In genomic region chr2:15146414-15146813, GRCm38 (mm10) we compare ENCODE assay signal across 20 mouse cellular contexts.
A peak's percentile ranks its signal among the peaks of the same experiment; 100 is the strongest.
DNase-seq lines count a peak whose midpoint lies in the region; ATAC-seq and TF ChIP-seq lines count a peak whose summit lies in the region.
"Had no signal": no experiment of that assay in that cellular context is flagged by ENCODE, and none has a peak within 500 bp of the region (broad histone marks: within the 10 kb centered on the region; RNA-seq: fewer than 3 reads in every experiment).

No protein-coding gene starts in this region.

- ATAC-seq in kidney, embryonic 14.5 days (ENCODE audit: low FRiP score, low TSS enrichment): no peak
- peak; percentile 49 for ATAC-seq in lung, postnatal 0 days
- 0 out of 2 replicates have a peak, but pooled peaks have one; percentile 47 for ATAC-seq in stomach, embryonic 14.5 days (ENCODE audit: insufficient number of reproducible peaks, insufficient read depth, low FRiP score, low read depth)
- peak; percentile 90 for ATAC-seq in stomach, postnatal 0 days (ENCODE audit: low FRiP score, low TSS enrichment)
- ATAC-seq: forebrain, embryonic 15.5 days had no signal

- no peak overlapping the region for H3K27ac ChIP-seq in kidney, embryonic 14.5 days (ENCODE audit: low read depth, low read length)
- H3K27ac ChIP-seq in lung, postnatal 0 days (ENCODE audit: low read length): no peak overlapping the region
- H3K27ac ChIP-seq in stomach, embryonic 14.5 days (ENCODE audit: low read length): no peak overlapping the region
- H3K27ac ChIP-seq in stomach, postnatal 0 days (replicated peaks): no peak overlapping the region
- H3K27ac ChIP-seq in forebrain, embryonic 10.5 days: no peak overlapping the region
- H3K27ac ChIP-seq: embryonic facial prominence, embryonic 15.5 days; forebrain, embryonic 15.5 days; heart, embryonic 10.5 days; hindbrain, embryonic 13.5 days had no signal

- no peak for TF ChIP-seq CTCF in lung, postnatal 0 days (IDR thresholded peaks at IDR 0.05)
- no peak for TF ChIP-seq CTCF in stomach, postnatal 0 days (IDR thresholded peaks at IDR 0.05; ENCODE audit: low read depth)

- no peak for TF ChIP-seq EP300 in lung, postnatal 0 days (IDR thresholded peaks at IDR 0.05)
- TF ChIP-seq EP300 in stomach, postnatal 0 days (optimal IDR thresholded peaks at IDR 0.05): no peak

- H3K9me3 ChIP-seq in kidney, embryonic 14.5 days (ENCODE audit: control insufficient read depth, low read length): no peaks in the 10 kb centered on the region
- H3K9me3 ChIP-seq in lung, postnatal 0 days (ENCODE audit: low read length): no peaks in the 10 kb centered on the region
- H3K9me3 ChIP-seq in stomach, embryonic 14.5 days (ENCODE audit: control insufficient read depth, low read depth, low read length): no peaks in the 10 kb centered on the region
- H3K9me3 ChIP-seq in stomach, postnatal 0 days (ENCODE audit: control insufficient read depth, low read length): no peaks in the 10 kb centered on the region
- no peaks in the 10 kb centered on the region for H3K9me3 ChIP-seq in forebrain, embryonic 10.5 days
- H3K9me3 ChIP-seq: embryonic facial prominence, embryonic 15.5 days; forebrain, embryonic 15.5 days; heart, embryonic 10.5 days; hindbrain, embryonic 13.5 days had no signal

- no peaks in the 10 kb centered on the region for H3K27me3 ChIP-seq in kidney, embryonic 14.5 days (ENCODE audit: control insufficient read depth, insufficient read depth, low read length)
- no peaks in the 10 kb centered on the region for H3K27me3 ChIP-seq in lung, postnatal 0 days (replicated peaks; ENCODE audit: insufficient read depth, low read length)
- no peaks in the 10 kb centered on the region for H3K27me3 ChIP-seq in stomach, embryonic 14.5 days (ENCODE audit: control insufficient read depth, insufficient read depth, low read length)
- no peaks in the 10 kb centered on the region for H3K27me3 ChIP-seq in stomach, postnatal 0 days (ENCODE audit: control insufficient read depth, insufficient read depth, low read length)
- H3K27me3 ChIP-seq in forebrain, embryonic 10.5 days (ENCODE audit: poor library complexity, severe bottlenecking): no peaks in the 10 kb centered on the region
- H3K27me3 ChIP-seq: embryonic facial prominence, embryonic 15.5 days; forebrain, embryonic 15.5 days; hindbrain, embryonic 13.5 days had no signal

- no peak overlapping the region for H3K4me3 ChIP-seq in kidney, embryonic 14.5 days (ENCODE audit: low read length)
- no peak overlapping the region for H3K4me3 ChIP-seq in lung, postnatal 0 days (ENCODE audit: low read depth, low read length)
- H3K4me3 ChIP-seq in stomach, embryonic 14.5 days (ENCODE audit: low read depth, low read length): no peak overlapping the region
- no peak overlapping the region for H3K4me3 ChIP-seq in stomach, postnatal 0 days (ENCODE audit: low read depth, low read length)
- no peak overlapping the region for H3K4me3 ChIP-seq in forebrain, embryonic 10.5 days
- H3K4me3 ChIP-seq: embryonic facial prominence, embryonic 15.5 days; erythroblast, embryonic 14.5 days; forebrain, embryonic 15.5 days; heart, embryonic 10.5 days; hindbrain, embryonic 13.5 days had no signal

- no peak overlapping the region for H3K4me2 ChIP-seq in kidney, embryonic 14.5 days (replicated peaks; ENCODE audit: low read depth, low read length)
- H3K4me2 ChIP-seq in lung, postnatal 0 days (replicated peaks; ENCODE audit: low read depth, low read length): no peak overlapping the region
- H3K4me2 ChIP-seq in stomach, embryonic 14.5 days (replicated peaks; ENCODE audit: low read depth, low read length): no peak overlapping the region
- H3K4me2 ChIP-seq in stomach, postnatal 0 days (replicated peaks; ENCODE audit: low read depth): no peak overlapping the region
- H3K4me2 ChIP-seq: embryonic facial prominence, embryonic 15.5 days; forebrain, embryonic 15.5 days; hindbrain, embryonic 13.5 days had no signal

- no peaks in the 10 kb centered on the region for H3K36me3 ChIP-seq in kidney, embryonic 14.5 days (ENCODE audit: control insufficient read depth, insufficient read depth, low read length)
- no peaks in the 10 kb centered on the region for H3K36me3 ChIP-seq in lung, postnatal 0 days (ENCODE audit: insufficient read depth, low read length)
- H3K36me3 ChIP-seq in stomach, embryonic 14.5 days (ENCODE audit: control insufficient read depth, insufficient read depth, low read length): no peaks in the 10 kb centered on the region
- H3K36me3 ChIP-seq in stomach, postnatal 0 days (ENCODE audit: control insufficient read depth, insufficient read depth, low read length): no peaks in the 10 kb centered on the region
- no peaks in the 10 kb centered on the region for H3K36me3 ChIP-seq in forebrain, embryonic 10.5 days (replicated peaks)
- H3K36me3 ChIP-seq: embryonic facial prominence, embryonic 15.5 days; forebrain, embryonic 15.5 days; heart, embryonic 10.5 days; hindbrain, embryonic 13.5 days had no signal

- DNase-seq in kidney, adult 9 months: peak; percentile 15
- DNase-seq in lung, postnatal 0 days (ENCODE audit: low spot score): peak; percentile 20
- DNase-seq in lung, postnatal 36 days: no peak
- no peak for DNase-seq in stomach, postnatal 0 days (ENCODE audit: low spot score)
- DNase-seq in forebrain, embryonic 10.5 days (ENCODE audit: extremely low spot score, low spot score): no peak
- DNase-seq: adrenal gland, adult 2 months; adrenal gland, postnatal 36 days; cerebellum, adult 2 months; cerebellum, postnatal 10 days; embryo, embryonic 11 days; gastrocnemius, postnatal 10 days; heart, adult 18-20 months; heart, postnatal 10 days had no signal

- no peaks in the 10 kb centered on the region for H3K4me1 ChIP-seq in kidney, embryonic 14.5 days (ENCODE audit: control insufficient read depth, insufficient read depth, low read length)
- H3K4me1 ChIP-seq in lung, postnatal 0 days (ENCODE audit: insufficient read depth, low read depth, low read length): no peaks in the 10 kb centered on the region
- H3K4me1 ChIP-seq in stomach, embryonic 14.5 days (ENCODE audit: control insufficient read depth, insufficient read depth, low read length): no peaks in the 10 kb centered on the region
- H3K4me1 ChIP-seq in stomach, postnatal 0 days (replicated peaks; ENCODE audit: control insufficient read depth, insufficient read depth): no peaks in the 10 kb centered on the region
- no peaks in the 10 kb centered on the region for H3K4me1 ChIP-seq in forebrain, embryonic 10.5 days
- H3K4me1 ChIP-seq: embryonic facial prominence, embryonic 15.5 days; forebrain, embryonic 15.5 days; heart, embryonic 10.5 days; hindbrain, embryonic 13.5 days had no signal

- 59% methylated on average over 1 of the region's 1 CpGs for WGBS in kidney, embryonic 14.5 days
- WGBS in lung, postnatal 0 days: 26% methylated on average over 1 of the region's 1 CpGs
- 60% methylated on average over 1 of the region's 1 CpGs for WGBS in stomach, embryonic 14.5 days
- WGBS in stomach, postnatal 0 days: 31% methylated on average over 1 of the region's 1 CpGs
- WGBS in forebrain, embryonic 10.5 days: 84% methylated on average over 1 of the region's 1 CpGs

- no peak overlapping the region for H3K9ac ChIP-seq in kidney, embryonic 14.5 days (ENCODE audit: low read depth, low read length)
- H3K9ac ChIP-seq in lung, postnatal 0 days (replicated peaks; ENCODE audit: low read depth): no peak overlapping the region
- no peak overlapping the region for H3K9ac ChIP-seq in stomach, embryonic 14.5 days (replicated peaks; ENCODE audit: low read depth, low read length)
- H3K9ac ChIP-seq in stomach, postnatal 0 days (ENCODE audit: low read length): no peak overlapping the region
- H3K9ac ChIP-seq: embryonic facial prominence, embryonic 15.5 days; forebrain, embryonic 15.5 days; hindbrain, embryonic 13.5 days had no signal

Comparison
In these comparisons a context has a peak if more than half of its experiments do, and no peak if none do; other contexts are left out.
1. DNase-seq: peak in kidney, adult 9 months (single experiment) and lung, postnatal 0 days (single experiment); none in lung, postnatal 36 days (single experiment), stomach, postnatal 0 days (single experiment) and forebrain, embryonic 10.5 days (single experiment).